Mouse (Mus musculus): ENCODE data around the gene Olig3. TPM values are rescaled to one million over a fixed set of nuclear protein-coding genes. Genes with fewer than 3 reads are reported as not detected.

Gene Olig3
- polyA plus RNA-seq, 1 experiment from 2014 or later: 0.06 TPM

DNA sequence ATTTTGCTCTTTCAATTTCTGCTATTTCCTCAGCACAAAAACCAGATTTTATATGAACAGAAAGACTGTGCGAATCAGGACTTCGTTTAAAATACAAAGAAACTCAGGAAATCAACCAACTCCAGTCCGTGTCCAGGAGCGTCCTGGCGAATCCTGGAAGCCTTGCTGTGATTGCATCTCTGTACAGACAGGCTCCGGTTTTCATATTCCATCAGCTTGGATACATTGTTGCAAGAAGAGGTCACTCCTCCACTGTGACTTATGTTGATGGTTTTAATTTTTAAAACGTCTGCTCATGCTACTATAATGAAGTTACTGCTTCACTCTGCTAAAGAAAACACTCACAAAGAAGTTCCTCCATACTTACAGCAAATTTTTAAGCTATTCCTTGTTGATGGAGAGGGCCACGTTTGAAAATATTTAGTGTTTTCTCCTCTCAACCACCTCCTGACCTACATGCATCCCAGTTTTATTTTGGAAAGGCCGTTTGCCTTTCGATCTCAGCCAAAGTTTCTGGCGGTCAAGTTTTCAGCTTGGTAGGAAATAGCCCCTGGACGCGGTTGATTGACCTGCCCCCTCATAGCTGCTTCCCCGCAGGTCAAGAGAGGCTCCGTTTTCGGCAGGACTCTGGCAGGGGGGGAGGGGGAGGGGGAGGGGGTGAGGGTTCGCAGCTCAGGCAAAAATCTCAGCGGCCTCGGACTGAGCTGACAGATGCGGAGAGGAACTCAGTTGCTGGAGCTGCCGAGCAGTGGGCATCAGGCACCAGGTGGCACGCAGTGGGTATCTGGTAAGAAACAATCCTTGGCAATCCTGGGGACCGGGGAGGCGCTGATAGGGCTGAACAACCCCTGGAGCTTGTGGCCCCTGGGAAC is 4.1 kb upstream of the Olig3 start:
- no peak overlapping the region for H3K9ac ChIP-seq
- no peak overlapping the region for H3K27ac ChIP-seq
- H3K4me3 ChIP-seq (replicated peaks): no peak overlapping the region
- WGBS: 2% methylated on average over 24 of the region's 24 CpGs
- ATAC-seq (ENCODE audit: insufficient read depth, low FRiP score, low read depth): no peak
- no peaks in the 10 kb centered on the region for H3K36me3 ChIP-seq
- H3K27me3 ChIP-seq (replicated peaks): peaks cover 67% of the 10 kb centered on the region
- H3K4me1 ChIP-seq: 0 out of 2 replicates have a peak, but pooled peaks cover under 1% of the 10 kb centered on the region
- H3K4me2 ChIP-seq: no peak overlapping the region
- H3K9me3 ChIP-seq: no peaks in the 10 kb centered on the region

DNA sequence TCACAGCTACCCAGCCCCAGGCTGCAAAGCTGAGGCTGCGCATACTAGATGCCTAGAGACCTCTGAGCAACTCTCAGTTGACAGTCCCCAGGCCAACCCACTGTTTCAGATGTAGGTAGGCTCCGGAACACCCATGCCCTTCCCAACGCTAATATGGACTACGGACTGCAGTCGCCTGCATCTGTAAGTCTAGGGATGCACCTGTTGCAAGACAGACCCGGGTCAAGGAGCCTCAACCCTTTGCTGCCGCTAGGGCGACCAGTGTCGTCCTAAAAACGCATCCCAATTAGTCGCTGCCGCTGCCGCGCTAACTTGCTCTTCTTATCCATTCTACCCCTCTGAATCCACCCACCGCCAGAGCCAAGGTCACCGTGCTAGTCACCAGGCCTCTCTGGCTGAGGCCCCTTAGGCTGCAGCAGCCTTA is 3.4 kb upstream of the Olig3 start:
- H3K27me3 ChIP-seq (replicated peaks): peaks cover 69% of the 10 kb centered on the region
- H3K4me1 ChIP-seq: 0 out of 2 replicates have a peak, but pooled peaks cover 3% of the 10 kb centered on the region
- ATAC-seq (ENCODE audit: insufficient read depth, low FRiP score, low read depth): no peak
- H3K4me2 ChIP-seq: no peak overlapping the region
- H3K9ac ChIP-seq: no peak overlapping the region
- no peak overlapping the region for H3K4me3 ChIP-seq (replicated peaks)
- 1% methylated on average over 16 of the region's 16 CpGs for WGBS
- no peaks in the 10 kb centered on the region for H3K9me3 ChIP-seq
- H3K36me3 ChIP-seq: no peaks in the 10 kb centered on the region
- no peak overlapping the region for H3K27ac ChIP-seq

DNA sequence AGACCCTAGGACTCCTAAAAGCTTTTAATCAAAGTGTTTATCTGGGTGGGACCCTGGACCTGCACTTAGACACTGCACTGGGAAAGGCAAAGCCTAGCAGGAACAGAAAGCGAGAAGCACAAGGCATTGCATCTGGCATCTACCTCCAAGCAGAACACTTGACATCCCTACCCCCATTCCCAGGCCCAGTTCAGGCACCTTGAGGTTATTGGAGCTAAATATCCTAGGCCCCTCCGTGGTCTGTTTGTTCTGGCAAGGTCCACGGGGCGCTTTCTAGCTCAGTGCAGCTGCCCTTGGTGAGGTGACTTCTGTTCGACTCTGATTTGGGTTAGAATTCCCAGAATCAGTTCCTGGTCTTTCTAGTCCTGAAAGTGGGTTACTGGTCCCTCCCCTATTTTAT is 2.7 kb upstream of the Olig3 start:
- H3K4me1 ChIP-seq: 0 out of 2 replicates have a peak, but pooled peaks cover 3% of the 10 kb centered on the region
- peaks cover 70% of the 10 kb centered on the region for H3K27me3 ChIP-seq (replicated peaks)
- H3K4me3 ChIP-seq (replicated peaks): no peak overlapping the region
- no peak overlapping the region for H3K27ac ChIP-seq
- H3K4me2 ChIP-seq: no peak overlapping the region
- no peaks in the 10 kb centered on the region for H3K36me3 ChIP-seq
- no peak for ATAC-seq (ENCODE audit: insufficient read depth, low FRiP score, low read depth)
- H3K9ac ChIP-seq: no peak overlapping the region
- 8% methylated on average over 5 of the region's 5 CpGs for WGBS
- no peaks in the 10 kb centered on the region for H3K9me3 ChIP-seq

DNA sequence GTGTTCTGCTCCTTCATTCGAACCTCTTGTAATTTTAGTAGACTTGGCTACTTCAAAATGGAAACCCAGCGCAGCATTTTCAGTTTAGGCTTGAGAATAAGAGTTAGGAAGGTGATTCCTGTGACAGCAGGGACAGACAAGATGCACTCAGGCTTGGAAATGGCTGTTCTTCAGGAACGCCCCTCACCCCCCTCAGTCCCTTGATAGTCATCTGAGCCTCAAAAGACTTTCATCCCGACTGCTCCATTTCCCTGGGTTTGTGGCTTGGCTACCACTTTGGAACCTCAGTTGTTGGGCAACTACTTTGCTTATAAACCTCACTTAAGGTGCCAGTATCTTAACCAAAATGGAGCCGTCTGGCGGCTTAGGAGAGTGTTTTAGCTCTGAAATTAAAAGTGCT is 2.2 kb upstream of the Olig3 start:
- H3K4me2 ChIP-seq: no peak overlapping the region
- no peak overlapping the region for H3K27ac ChIP-seq
- WGBS: 8% methylated on average over 6 of the region's 6 CpGs
- H3K9me3 ChIP-seq: no peaks in the 10 kb centered on the region
- H3K9ac ChIP-seq: no peak overlapping the region
- ATAC-seq (ENCODE audit: insufficient read depth, low FRiP score, low read depth): no peak
- no peak overlapping the region for H3K4me3 ChIP-seq (replicated peaks)
- H3K27me3 ChIP-seq (replicated peaks): peaks cover 75% of the 10 kb centered on the region
- H3K4me1 ChIP-seq: 0 out of 2 replicates have a peak, but pooled peaks cover 3% of the 10 kb centered on the region
- H3K36me3 ChIP-seq: no peaks in the 10 kb centered on the region

DNA sequence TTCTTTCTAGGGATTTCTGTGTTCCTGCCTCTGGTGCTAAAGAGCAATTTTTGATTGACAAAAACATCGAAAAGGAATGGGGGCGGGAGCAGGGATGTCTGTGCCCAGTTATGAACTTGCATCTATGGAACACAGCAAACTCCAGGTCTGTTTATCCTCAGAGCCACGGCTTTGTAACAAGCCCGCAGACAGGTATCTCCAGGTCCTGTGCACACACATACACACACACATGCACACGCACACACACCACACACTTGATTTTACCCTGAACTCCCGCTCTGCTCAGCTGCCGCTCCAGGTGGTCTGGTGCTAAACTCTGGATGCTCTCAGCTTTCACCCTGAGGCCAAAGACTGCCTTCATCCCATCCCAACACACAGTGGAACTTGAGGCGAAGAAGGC is 1.3 kb upstream of the Olig3 start:
- H3K4me2 ChIP-seq: no peak overlapping the region
- H3K9ac ChIP-seq: no peak overlapping the region
- peaks cover 76% of the 10 kb centered on the region for H3K27me3 ChIP-seq (replicated peaks)
- 6% methylated on average over 8 of the region's 8 CpGs for WGBS
- no peak for ATAC-seq (ENCODE audit: insufficient read depth, low FRiP score, low read depth)
- no peaks in the 10 kb centered on the region for H3K36me3 ChIP-seq
- H3K4me1 ChIP-seq: 0 out of 2 replicates have a peak, but pooled peaks cover 3% of the 10 kb centered on the region
- no peak overlapping the region for H3K4me3 ChIP-seq (replicated peaks)
- H3K27ac ChIP-seq: no peak overlapping the region
- H3K9me3 ChIP-seq: no peaks in the 10 kb centered on the region

DNA sequence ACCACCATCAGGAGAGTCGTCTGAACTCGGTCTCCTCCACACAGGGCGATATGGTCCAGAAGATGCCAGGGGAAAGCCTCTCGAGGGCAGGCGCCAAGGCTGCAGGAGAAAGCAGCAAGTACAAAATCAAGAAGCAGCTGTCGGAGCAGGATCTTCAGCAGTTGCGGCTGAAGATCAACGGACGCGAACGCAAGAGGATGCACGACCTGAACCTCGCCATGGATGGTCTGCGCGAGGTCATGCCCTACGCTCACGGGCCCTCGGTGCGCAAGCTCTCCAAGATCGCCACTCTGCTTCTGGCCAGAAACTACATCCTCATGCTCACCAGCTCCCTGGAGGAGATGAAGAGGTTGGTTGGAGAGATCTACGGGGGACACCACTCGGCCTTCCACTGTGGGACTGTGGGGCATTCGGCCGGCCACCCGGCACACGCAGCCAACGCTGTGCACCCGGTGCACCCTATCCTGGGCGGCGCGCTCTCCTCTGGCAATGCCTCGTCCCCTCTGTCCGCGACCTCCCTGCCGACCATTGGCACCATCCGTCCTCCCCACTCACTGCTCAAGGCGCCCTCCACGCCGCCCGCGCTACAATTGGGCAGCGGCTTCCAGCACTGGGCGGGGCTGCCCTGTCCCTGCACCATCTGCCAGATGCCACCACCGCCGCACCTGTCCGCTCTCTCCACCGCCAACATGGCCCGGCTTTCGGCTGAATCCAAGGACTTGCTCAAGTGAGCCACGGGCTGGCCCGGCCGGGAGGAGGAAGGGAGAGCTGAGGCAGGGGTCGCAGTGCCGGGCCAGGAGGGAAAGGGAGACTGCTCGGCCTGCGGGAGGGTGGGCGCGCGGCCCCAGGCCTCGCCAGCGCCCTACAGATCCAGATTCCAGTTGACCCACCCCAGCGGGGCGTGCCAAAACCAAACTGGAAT is 648 bp downstream of the Olig3 start:
- no peak; the same call in 1 of the 2 replicates for ATAC-seq (ENCODE audit: insufficient read depth, low FRiP score, low read depth)
- Histone ChIP-seq H3K36me3 (no peaks in the 10 kb centered on the region), H3K4me2 (peak overlapping the region; percentile 11; the same call in 1 of the 2 replicates), H3K27ac (no peak overlapping the region), H3K4me1 (0 out of 2 replicates have a peak, but pooled peaks cover 3% of the 10 kb centered on the region), H3K4me3 (replicated peaks) (no peak overlapping the region), H3K9me3 (no peaks in the 10 kb centered on the region), H3K9ac (no peak overlapping the region), H3K27me3 (replicated peaks) (peaks cover 84% of the 10 kb centered on the region)
- 2% methylated on average over 58 of the region's 63 CpGs for WGBS

DNA sequence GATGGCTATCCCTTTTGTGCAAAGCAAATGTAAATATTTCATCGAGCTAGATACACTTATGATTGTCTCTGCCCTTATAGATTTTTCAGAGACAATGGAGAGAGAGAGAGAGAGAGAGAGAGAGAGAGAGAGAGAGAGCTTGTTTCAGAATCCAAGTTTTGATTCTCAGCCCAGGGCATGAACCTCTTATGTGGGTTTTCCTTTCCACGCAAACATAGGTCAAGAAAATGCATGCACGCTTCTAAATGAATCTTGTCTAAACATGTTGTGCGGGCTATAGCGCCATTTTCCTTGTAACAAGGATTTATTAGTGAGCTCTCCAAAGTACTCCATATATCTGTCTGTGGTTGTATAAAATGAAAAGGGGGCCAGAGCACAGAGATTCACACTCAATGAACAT is 1.5 kb downstream of the Olig3 start:
- 17% methylated on average over 5 of the region's 5 CpGs for WGBS
- Histone ChIP-seq H3K4me3 (replicated peaks) (no peak overlapping the region), H3K27ac (no peak overlapping the region), H3K36me3 (no peaks in the 10 kb centered on the region), H3K9ac (no peak overlapping the region), H3K27me3 (replicated peaks) (peaks cover 84% of the 10 kb centered on the region), H3K9me3 (no peaks in the 10 kb centered on the region), H3K4me1 (0 out of 2 replicates have a peak, but pooled peaks cover 3% of the 10 kb centered on the region), H3K4me2 (no peak overlapping the region)
- no peak for ATAC-seq (ENCODE audit: insufficient read depth, low FRiP score, low read depth)

DNA sequence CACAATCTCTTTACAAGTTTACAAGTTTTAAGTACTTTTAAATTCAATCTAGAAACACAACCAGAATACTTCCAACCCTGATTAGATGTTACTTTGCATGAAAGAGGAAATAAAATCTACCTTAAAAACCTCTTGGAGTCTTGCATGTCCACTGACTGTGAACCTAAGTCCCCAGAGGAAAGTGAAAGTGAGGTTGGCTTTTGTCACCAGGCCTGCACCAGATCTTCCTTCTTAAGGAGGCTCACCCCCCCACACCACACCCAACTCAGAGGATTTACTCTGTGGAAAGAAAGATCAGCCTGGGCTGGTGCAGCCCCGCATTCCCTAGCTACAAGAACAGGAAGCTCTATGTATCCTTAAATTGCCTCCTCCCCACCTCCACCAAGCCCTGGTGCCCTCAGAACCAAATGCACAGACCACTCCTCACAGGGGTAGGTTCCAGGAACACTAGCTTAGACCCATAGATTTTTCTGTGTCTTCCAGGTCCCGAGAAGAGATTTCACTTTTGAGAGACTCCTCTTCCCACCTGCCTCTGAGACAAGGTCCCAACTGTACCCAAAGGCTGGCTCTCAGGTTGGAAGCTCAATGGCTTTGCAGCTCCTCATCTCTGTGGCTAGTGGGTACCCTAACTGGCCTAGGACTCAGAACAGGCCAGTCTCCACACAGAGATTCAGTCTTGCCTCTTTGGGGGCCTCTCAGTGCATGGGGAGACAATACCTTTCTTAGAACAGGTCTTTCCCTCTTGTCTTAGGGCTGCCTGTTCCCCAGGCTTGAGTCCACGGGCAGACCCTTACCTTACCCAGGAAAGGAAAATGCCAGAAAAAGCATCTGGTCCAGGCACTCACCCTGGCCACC is 4.3 kb downstream of the Olig3 start:
- 19% methylated on average over 3 of the region's 3 CpGs for WGBS
- Histone ChIP-seq H3K9ac (no peak overlapping the region), H3K4me3 (replicated peaks) (no peak overlapping the region), H3K27me3 (replicated peaks) (peaks cover 66% of the 10 kb centered on the region), H3K4me2 (no peak overlapping the region), H3K4me1 (0 out of 2 replicates have a peak, but pooled peaks cover 3% of the 10 kb centered on the region), H3K9me3 (no peaks in the 10 kb centered on the region), H3K36me3 (no peaks in the 10 kb centered on the region), H3K27ac (no peak overlapping the region)
- no peak for ATAC-seq (ENCODE audit: insufficient read depth, low FRiP score, low read depth)

DNA sequence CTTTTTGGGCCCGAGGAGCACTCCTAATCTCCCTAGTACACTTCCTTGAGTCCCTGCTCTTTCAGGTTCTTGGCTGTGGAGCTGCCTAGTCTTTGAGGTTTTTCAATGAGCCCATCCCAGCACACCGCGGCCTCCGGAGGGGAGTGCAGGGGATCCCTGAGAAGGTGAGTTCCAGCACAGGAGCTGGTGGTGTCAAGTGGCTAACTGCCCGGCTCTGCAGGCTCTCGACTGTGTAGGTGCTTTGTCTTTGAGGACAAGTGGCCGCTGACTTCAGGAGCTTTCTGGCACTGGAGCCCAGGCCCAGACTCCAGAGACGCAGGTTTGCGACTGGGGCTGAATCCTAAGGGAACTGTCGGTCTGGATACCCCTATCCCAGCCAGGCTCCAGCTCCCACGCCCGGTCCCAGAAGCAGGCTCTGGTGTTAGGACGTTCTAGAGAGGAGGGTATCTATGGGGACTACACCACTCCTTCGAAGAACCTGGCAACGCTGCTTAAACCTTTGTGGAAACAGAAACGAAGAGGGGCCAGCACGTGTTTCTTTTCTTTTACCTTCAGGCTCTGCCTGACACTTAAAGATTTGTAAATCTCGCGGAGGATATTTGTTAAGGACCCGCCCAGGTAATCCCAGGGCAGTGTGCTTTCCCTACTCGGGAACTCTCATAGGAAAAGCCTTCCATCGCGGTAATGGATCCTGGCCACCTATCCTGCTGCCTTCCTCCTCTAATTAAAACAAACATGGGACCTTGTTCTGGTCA is 5.4 kb downstream of the Olig3 start:
- Histone ChIP-seq H3K4me2 (no peak overlapping the region), H3K27me3 (replicated peaks) (peaks cover 58% of the 10 kb centered on the region), H3K4me3 (replicated peaks) (no peak overlapping the region), H3K9me3 (no peaks in the 10 kb centered on the region), H3K4me1 (0 out of 2 replicates have a peak, but pooled peaks cover 3% of the 10 kb centered on the region), H3K36me3 (no peaks in the 10 kb centered on the region), H3K9ac (no peak overlapping the region), H3K27ac (no peak overlapping the region)
- ATAC-seq (ENCODE audit: insufficient read depth, low FRiP score, low read depth): no peak
- WGBS: 2% methylated on average over 23 of the region's 23 CpGs

DNA sequence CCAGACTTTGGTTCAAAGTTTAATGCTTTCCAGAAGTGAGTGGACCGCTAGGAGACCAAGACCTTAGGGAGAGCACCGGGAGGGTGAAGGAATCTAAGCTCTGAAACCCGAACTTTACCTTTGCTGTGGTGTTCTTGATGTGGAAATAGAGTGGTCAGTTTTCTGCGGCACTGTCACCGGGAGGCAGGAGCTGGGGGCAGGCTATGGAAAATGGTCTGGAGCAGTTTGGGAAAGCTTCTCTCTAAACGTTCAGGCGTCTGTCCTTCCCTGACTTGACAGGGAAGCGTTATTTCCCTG is 5.9 kb downstream of the Olig3 start:
- WGBS: 4% methylated on average over 8 of the region's 8 CpGs
- no peak overlapping the region for H3K4me2 ChIP-seq
- H3K4me3 ChIP-seq (replicated peaks): 0 out of 2 replicates have a peak overlapping the region, but pooled peaks have one; percentile 8
- no peak for ATAC-seq (ENCODE audit: insufficient read depth, low FRiP score, low read depth)
- H3K9ac ChIP-seq: no peak overlapping the region
- no peaks in the 10 kb centered on the region for H3K36me3 ChIP-seq
- 0 out of 2 replicates have a peak, but pooled peaks cover 3% of the 10 kb centered on the region for H3K4me1 ChIP-seq
- no peaks in the 10 kb centered on the region for H3K9me3 ChIP-seq
- H3K27me3 ChIP-seq (replicated peaks): peaks cover 53% of the 10 kb centered on the region
- no peak overlapping the region for H3K27ac ChIP-seq

DNA sequence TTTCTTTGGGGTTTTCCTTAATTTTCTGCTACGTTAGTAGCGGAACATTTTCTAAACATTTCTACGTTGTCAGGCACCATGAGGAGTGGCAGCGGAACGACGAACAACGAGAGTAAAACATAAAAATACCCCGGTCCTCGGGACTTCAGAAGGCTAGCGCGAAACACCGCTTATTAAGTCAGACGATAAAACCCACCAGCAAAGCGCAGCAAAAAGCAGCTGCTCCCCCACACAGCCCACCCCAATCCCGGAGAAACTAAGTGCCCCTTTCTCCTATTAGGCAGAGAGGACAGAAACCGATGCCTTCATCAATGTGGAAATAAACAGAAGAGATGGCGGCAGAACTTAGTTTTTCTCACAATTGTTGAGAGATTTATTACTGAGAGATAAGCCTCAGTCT is 6.5 kb downstream of the Olig3 start:
- 3% methylated on average over 17 of the region's 17 CpGs for WGBS
- peak overlapping the region; percentile 8; the same call in 1 of the 2 replicates for H3K4me3 ChIP-seq (replicated peaks)
- no peak overlapping the region for H3K9ac ChIP-seq
- peak overlapping the region; percentile 27; the same call in 1 of the 2 replicates for H3K4me2 ChIP-seq
- peaks cover 49% of the 10 kb centered on the region for H3K27me3 ChIP-seq (replicated peaks)
- no peaks in the 10 kb centered on the region for H3K9me3 ChIP-seq
- H3K27ac ChIP-seq: no peak overlapping the region
- ATAC-seq (ENCODE audit: insufficient read depth, low FRiP score, low read depth): no peak
- no peaks in the 10 kb centered on the region for H3K36me3 ChIP-seq
- no peaks in the 10 kb centered on the region for H3K4me1 ChIP-seq

Measured in stomach, embryonic 15.5 days (tissue).